Mouse (Mus musculus) small intestine, adult 2 months (tissue): ENCODE data around the gene Camkk2.

ENCODE experiments used
- CTCF ChIP-seq: fragments of 200-500 bp; IDR thresholded peaks from 2 replicates; pipeline ENCODE4 v1.5.1; 2012; ENCODE audit warnings: low read depth, mild to moderate bottlenecking, control low read depth, inconsistent platforms, low read length, moderate library complexity, mixed read lengths; ENCODE audit not compliant: insufficient replicate concordance, insufficient read length; ENCODE audit errors: extremely low read depth
- POLR2A ChIP-seq: fragments of 200-500 bp; IDR thresholded peaks from 2 replicates; pipeline ENCODE4 v1.6.1; 2012; ENCODE audit warnings: low read depth, mild to moderate bottlenecking, control low read depth, inconsistent platforms, low read length, moderate library complexity

DNA sequence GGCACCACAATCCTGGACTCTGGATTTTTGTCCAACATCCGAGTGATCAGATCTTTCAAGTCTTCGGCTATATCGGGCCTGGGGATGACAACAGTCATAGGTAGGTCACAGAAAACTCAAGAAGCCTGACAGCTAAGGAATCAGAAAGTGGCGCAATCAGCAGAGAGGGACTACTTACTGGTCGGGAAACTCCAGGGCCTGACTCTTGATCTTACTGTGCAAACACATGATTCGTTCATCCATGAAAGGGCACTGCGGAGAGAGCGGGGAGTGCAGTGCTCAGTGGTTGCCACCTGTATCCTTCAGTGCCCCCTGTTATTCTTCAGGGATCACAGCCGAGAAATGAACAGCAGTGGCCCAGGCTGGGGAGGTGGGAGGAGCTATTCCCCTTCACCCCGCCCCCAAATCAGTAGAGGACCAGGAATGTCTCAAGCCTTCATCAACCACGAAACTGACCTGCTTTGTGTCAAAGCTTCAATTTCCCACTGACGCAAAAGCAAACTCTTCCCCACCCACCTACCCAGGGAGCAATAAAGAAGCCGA lies 35.3 kb downstream of the Camkk2 start:
- TF ChIP-seq POLR2A (no peak), CTCF (no peak)
